Mouse (Mus musculus) induced T-regulatory cell, adult 2 months (primary cell): ENCODE results near the gene Btbd1.
A peak's percentile ranks its signal among the peaks of the same experiment; 100 is the strongest.

Experiments used
- DNase-seq: peaks from one replicate; pipeline ENCODE4 v3.0.0-alpha.2; 2012; ENCODE audit warnings: low read depth

Gene Btbd1

GRCm38 (mm10) chr7:81829379-81829894 is at the start of gene Btbd1:
Btbd1 (minus strand) TSS chr7:81829431.
- DNase-seq, result peak; percentile 89

DNA sequence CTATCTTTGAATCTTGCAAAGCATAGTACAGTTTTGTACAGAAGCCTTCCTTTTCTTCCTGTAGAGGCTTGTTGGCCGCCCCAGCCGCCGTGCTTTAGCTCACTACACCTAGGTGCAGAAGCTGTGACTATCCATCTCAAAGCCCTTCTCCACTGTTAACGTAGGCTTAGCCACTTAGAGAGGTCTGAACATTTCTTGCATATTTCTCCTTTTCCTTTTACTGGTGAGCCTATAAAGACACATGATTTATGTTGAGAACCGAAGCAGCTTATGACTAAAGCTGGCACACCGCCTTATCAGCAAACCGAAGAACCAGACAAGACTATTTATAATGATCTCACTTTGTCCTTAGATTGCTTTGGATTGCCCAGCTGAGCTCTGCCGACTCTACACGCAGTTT is 46.1 kb upstream of the Btbd1 start:
- DNase-seq, result no peak

DNA sequence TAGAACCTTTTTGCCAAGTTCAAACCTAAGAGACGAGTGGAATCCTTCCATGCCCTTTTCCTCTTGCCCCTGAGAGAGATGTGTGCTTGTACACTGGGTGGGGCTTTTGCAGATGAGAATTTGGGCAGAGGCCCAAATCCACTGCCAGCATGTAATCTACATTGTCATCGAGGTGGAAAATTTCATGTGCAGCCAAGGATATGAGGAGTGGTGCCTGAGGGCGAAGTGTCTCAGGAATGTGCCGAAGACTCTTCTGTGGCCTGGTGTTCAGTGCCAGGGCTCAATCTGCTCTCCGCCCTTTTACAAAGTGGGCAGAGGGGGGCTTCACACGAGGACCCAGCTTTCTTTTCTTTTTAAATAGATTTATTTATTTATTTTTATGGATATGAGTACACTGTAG is 45.4 kb upstream of the Btbd1 start:
- DNase-seq, result no peak

- DNase-seq, result no peak
Observed at GRCm38 (mm10) chr7:81873807-81874206, 44.6 kb upstream of the Btbd1 start.

GRCm38 (mm10) chr7:81872493-81873013 is 43.3 kb upstream of the Btbd1 start:
- DNase-seq, result no peak

- peak; percentile 83 for DNase-seq
Observed at GRCm38 (mm10) chr7:81868158-81868557, 38.9 kb upstream of the Btbd1 start.

GRCm38 (mm10) chr7:81867231-81867930 is 38.1 kb upstream of the Btbd1 start:
- DNase-seq, result no peak

DNA sequence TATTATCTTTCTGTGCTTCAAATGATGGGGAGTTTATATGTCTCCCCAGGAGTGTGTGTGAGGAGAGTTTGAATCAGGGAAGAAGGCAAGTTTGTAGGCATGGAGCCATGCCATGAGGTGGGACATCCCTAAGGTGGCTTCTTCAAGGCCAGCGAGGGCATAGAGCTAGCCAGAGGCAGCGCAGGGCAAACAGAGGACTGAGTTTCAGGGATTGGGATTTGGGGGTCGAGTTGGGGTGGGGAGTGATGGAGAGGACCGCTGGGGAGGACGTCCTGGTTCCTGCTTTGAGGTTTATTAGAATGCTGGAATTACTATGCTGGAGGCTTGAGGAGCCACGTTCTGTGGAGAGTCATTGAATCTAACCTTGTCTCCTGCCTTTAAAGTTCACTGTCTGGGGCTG is 36.7 kb upstream of the Btbd1 start:
- DNase-seq, result no peak

DNA sequence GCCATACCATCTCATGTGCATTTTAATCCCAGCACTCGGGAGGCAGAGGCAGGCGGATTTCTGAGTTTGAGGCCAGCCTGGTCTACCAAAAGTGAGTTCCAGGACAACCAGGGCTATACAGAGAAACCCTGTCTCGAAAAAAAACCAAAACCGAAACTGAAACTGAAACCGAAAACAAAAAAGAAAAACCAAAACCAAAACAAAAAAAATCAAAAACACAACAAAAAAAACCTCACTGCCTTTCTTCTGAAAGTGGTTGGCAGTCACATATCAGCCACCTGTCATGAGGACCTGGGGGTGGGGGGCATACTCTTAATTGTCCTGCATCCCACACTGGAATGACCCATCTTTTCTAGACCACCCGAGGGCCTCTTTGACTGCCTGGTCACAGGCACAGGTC is 35.3 kb upstream of the Btbd1 start:
- DNase-seq, result peak; percentile 81

GRCm38 (mm10) chr7:81862587-81863583 is 33.7 kb upstream of the Btbd1 start:
- DNase-seq, result peak; percentile 76

DNA sequence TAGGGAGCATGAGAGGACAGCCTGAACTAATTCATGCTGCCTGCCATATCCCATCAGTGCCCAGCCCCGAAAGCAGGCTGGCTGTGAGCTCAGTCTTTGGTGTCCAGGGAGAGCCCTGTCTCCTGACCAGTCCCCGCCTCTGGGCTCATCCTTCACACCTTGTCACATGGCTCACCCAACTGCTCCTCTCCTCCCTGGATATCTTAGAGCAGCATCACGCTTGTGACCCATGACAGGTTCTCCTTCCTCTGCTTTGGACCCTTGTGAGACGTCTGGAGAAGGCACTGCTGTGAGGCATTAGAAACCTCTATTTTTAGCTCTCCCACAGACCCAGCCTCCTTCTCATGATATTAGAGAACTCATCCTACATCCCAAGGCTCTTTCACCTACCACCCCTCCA is 32.7 kb upstream of the Btbd1 start:
- no peak for DNase-seq

DNA sequence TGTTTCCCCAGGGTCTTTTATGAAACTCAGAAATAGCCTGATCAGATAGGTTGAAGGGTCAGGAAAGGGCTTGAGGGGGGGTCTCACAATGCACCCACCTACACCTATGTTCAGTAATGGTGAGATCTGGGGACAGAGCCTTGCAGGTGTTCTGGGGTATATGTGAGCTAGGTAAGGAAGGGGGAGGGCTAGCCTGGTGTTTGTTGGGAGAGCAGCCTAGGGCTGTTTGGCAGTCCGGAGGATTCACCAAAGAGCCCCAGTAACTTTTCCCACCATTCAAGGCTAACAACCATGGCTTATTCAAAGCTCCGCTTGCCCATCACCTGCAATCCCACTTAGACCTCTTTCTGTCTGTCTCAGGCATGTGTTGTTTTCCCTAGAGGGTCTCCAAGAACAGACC is 32.2 kb upstream of the Btbd1 start:
- DNase-seq, result no peak

DNA sequence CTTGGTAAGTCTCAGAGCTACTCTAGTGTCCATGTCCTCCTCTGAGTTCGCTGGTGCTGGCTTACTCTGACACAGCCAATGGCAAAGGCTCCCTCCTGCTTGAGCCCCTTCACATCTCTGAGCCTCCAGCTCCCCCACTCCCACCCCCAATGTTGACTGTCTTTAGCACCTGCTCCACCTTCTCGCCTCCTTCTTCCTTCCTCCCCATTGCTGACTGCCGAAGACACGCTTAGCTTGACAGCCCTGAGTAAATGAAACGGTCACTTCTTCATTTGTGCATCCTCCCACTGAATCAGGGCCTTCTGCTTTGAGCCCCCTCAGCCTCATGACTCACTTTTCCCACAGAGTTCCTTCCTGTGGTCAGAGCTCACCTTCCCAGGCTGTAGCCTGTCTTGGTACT is 31.8 kb upstream of the Btbd1 start:
- no peak for DNase-seq

- DNase-seq, result peak; percentile 29
Observed at GRCm38 (mm10) chr7:81860071-81860470, 30.8 kb upstream of the Btbd1 start.

DNA sequence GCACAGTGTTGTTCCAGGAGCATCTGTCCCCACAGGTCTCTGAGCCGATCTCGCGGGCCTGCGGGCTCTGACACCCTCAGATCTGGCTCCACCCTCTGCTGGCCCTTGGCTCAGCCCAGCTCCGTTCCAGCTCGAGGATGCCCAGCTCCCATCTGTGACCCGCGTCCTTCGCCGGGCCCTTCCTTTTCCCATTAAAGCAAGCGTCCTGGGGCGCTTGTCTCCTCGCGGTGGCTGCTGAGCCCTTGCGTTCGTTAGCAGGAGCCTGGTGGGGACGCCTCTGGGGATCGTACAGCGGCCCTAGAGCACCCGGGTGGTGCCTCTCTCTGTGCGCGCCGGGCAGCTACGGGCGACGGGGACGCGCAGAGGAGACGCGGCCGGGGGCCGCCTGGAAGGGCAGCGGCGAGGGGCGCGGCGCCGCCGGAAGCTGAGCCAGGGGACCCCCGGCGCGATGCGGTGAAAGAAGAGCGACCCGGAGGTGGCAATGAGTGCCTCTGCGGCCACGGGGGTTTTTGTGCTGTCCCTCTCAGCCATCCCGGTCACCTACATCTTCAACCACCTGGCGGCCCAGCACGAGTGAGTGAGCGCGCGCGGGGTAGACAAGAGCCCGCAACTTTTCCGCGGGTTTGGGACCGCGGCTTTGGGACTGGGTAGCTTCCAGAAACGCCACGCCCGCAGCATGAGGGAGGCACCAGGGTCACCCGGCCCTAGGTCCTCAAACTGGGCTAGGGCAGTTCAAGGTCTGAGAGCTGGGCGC is 29.9 kb upstream of the Btbd1 start, which contains the start of gene Tm6sf1:
TSS of gene Tm6sf1 (plus strand) at position 34 of the 754 bp plus-strand sequence.
- DNase-seq, result peak; percentile 46

GRCm38 (mm10) chr7:81858236-81858635 is 29.0 kb upstream of the Btbd1 start:
- no peak for DNase-seq

DNA sequence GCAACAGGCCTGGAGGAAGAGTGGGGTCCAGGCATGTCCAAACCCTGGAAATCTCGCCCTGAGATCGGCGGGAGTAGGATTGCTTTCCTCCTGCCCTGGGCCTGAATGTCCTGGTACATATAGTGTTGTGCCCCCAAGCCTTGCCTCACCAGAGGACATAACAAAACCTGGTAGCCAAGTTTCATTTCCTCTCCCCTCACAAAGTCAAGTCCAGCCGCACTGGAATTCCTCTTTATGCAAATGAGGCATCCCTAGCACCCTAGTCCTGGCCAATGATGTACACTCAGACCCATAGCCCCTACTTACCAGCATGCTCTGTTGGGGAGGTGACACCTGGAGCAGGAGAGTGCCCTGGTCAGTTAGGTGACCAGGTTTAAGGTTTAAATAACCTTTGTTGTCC is 27.0 kb upstream of the Btbd1 start:
- no peak for DNase-seq

DNA sequence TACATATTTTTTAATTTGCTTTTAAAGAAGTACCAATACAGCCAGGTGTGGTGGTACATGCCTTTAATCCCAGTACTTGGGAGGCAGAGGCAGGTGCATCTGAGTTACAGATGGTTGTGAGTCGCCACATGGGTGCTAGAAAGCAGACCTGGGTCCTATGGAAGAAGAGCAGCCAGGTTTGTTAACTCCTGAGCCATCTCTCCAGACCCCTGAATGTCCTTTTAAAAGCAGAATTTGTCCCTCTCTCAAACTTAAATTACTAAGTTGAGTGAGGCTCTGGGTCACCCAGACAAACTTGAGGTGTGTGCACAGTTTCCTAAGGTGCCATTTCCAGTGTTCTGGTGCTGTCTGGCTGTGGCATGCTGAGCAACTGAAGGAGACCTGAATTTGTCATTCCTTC is 26.5 kb upstream of the Btbd1 start, which contains the start of gene Gm10160:
TSS of gene Gm10160 (minus strand) at position 101 of the 400 bp plus-strand sequence.
- DNase-seq, result no peak

DNA sequence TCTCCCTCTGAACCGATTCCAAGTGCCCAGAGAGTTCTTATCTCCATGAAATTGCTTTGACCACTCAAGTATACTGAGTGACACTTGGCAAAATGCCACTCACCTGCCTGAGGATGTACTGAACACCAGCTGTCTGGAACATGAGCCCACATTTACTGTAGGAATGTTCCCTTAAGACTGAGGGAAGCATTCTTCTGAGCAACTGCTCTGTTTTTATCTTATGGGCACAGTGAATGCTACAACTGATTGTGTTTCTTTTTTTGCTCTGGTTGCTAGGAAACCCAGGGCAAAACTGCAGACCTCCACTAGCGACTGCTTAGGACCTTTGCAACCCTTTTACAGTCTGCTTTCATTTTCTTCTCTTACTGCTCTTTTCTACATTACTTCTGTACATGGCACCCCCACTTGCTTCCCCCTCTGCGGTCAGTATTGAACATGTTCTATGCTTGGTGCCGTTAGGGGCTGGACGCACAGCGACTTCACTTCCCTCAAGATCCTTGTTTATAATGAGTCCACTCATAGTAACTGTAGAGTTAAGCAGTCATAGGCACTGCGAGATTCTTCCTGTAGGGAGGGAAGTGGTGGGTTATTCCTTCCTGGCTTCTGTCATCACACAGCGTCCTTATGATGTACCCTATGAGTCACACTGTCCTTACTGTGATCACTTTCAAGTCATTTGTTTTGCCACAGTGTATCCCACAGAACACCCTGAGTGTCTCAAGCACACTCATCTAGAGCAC is 25.5 kb upstream of the Btbd1 start:
- peak; percentile 56 for DNase-seq

GRCm38 (mm10) chr7:81851706-81852105 is 22.5 kb upstream of the Btbd1 start:
- DNase-seq, result no peak

DNA sequence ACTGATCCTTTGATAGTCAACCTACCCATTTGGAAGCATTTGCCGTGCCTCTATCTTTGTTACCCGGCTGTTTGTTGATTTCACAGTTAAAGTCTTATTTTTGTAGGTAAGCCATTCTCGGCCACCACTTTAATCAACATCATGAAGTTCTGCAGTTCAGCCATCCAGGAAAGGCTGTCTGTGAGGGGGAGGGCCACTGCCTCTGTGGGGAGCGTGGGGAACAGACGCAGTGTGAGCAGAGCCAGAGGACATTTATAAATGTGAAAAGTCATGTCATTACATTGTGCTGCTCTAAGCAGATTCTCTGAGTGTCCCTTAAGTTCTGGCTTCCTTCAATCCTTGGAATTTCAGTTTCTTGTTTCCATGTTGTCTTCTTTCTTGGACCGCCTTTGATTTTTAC is 20.9 kb upstream of the Btbd1 start:
- no peak for DNase-seq
